Mouse (Mus musculus) forebrain, postnatal 0 days (tissue): Measurements from ENCODE around the gene Ang4. TPM values are rescaled to one million over a fixed set of nuclear protein-coding genes. Genes with fewer than 3 reads are reported as not detected.

Experiments used
- ATAC-seq: fragments of 200-750 bp; cut with Nextera tagmentation; 2 replicates; pipeline ENCODE4 v1.8.0; 2017; ENCODE audit warnings: mild to moderate bottlenecking, moderate library complexity
- DNase-seq: peaks from one replicate; pipeline ENCODE4 v3.0.0-alpha.2; 2015
- H3K27ac ChIP-seq: fragments of 300-500 bp; sonication (generic); 2 replicates; pipeline ENCODE4 v1.5.1; 2014; ENCODE audit warnings: low read depth, mild to moderate bottlenecking, antibody characterized with exemption, low read length, moderate library complexity, mixed read lengths
- H3K27me3 ChIP-seq: fragments of 300-500 bp; sonication (generic); 2 replicates; pipeline ENCODE4 v1.6.1; 2014; ENCODE audit warnings: mild to moderate bottlenecking, low read length, mixed read lengths; ENCODE audit not compliant: insufficient read depth
- H3K36me3 ChIP-seq: fragments of 300-500 bp; sonication (generic); 2 replicates; pipeline ENCODE4 v1.6.1; 2014; ENCODE audit warnings: mild to moderate bottlenecking, moderate library complexity; ENCODE audit not compliant: insufficient read depth
- H3K4me1 ChIP-seq: fragments of 300-500 bp; sonication (generic); 2 replicates; pipeline ENCODE4 v1.6.1; 2014; ENCODE audit warnings: antibody characterized with exemption; ENCODE audit not compliant: insufficient read depth
- H3K4me2 ChIP-seq: fragments of 300-500 bp; sonication (generic); 2 replicates; pipeline ENCODE4 v1.6.1; 2014; ENCODE audit warnings: low read depth, mild to moderate bottlenecking, moderate library complexity
- H3K4me3 ChIP-seq: fragments of 300-500 bp; sonication (generic); 2 replicates; pipeline ENCODE4 v1.5.1; 2014; ENCODE audit warnings: low read depth, low read length, mixed read lengths
- H3K9ac ChIP-seq: fragments of 300-500 bp; sonication (generic); 2 replicates; pipeline ENCODE4 v1.6.1; 2014; ENCODE audit warnings: mild to moderate bottlenecking
- H3K9me3 ChIP-seq: fragments of 300-500 bp; sonication (generic); 2 replicates; pipeline ENCODE4 v1.6.1; 2016; ENCODE audit warnings: low read length
- CTCF ChIP-seq: sonication (generic); IDR thresholded peaks from 2 replicates; pipeline ENCODE4 v1.5.1; 2016; ENCODE audit warnings: antibody characterized with exemption, control low read depth, low read depth
- WGBS: fragments of 180-500 bp; shearing (Covaris S2); extraction: QIAGEN DNeasy Blood & Tissue Kit; methylation state at CpG from one replicate; pipeline ENCODE4 v1.1.7; 2014; 5-methylcytosine and 5-hydroxymethylcytosine counted together
- polyA plus RNA-seq: library from polyadenylated mRNA; unstranded; fragments of >200 nt; fragmentation: Nextera tagmentation; extraction: Ambion mirVana; gene quantifications from 2 replicates; pipeline ENCODE4 v1.2.1, GENCODE M21; 2015
- total RNA-seq: library from RNA; depleted of rRNA; stranded (reverse); fragments of >200 nt; gene quantifications from 2 replicates; pipeline ENCODE4 v1.2.3, GENCODE M21; 2014; rRNA removed

Ang4 gene
- total RNA-seq (not detected in 2 replicates), polyA plus RNA-seq (not detected in 2 replicates)

DNA sequence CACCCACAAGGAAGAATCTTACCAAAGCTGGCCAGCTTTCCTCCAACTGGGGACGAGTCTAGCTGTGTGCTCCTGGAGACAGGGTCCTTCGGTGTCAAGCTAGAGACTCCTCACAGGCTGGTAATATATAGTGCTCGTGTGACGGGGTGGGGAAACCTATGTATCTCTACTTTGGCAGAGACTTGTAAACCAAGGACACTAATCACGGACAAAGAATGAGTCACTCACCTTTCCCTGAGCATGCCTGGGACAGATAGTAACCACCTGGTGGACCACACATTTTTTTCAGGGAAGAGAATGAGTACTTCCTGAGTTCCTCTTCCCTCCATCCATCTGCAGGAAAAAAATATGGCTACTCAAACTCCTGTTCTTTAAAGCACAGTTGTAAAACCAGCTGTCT is at the start of gene Ang4:
TSS of gene Ang4 (minus strand) at position 101 of the 400 bp plus-strand sequence.
- Histone ChIP-seq H3K4me1 (no peaks in the 10 kb centered on the region), H3K36me3 (no peaks in the 10 kb centered on the region), H3K27me3 (no peaks in the 10 kb centered on the region), H3K4me2 (no peak within 1 kb of the TSS), H3K9ac (no peak within 1 kb of the TSS), H3K27ac (no peak within 1 kb of the TSS), H3K4me3 (no peak within 1 kb of the TSS), H3K9me3 (no peaks in the 10 kb centered on the region)
- ATAC-seq = no peak
- WGBS = 81% methylated on average over 5 of the region's 5 CpGs
- DNase-seq = no peak
- TF ChIP-seq CTCF = no peak

DNA sequence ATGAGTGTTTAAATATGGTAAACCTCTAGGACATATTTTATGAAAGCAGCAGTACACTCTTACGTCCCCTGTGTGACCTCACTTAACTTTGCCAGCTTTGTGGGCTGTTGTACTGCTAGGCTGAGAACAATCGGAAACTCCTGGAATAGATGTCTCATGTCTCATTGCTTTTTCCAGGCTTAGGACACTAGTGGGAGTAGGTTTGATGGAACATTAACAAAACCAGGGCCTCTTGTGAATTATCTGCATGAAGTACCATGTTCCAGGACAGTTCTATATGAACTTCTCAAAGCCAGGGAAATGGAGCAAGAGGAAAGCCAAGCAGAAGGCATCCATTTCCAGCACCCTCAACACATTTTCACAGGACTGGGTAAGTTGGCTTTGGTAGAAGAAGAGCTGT is 26.4 kb upstream of the Ang4 start, which contains the start of gene AY358078:
TSS of gene AY358078 (plus strand) at position 301 of the 400 bp plus-strand sequence.
- Histone ChIP-seq H3K27ac (no peak within 1 kb of the TSS), H3K4me2 (no peak within 1 kb of the TSS), H3K9me3 (no peaks in the 10 kb centered on the region), H3K27me3 (no peaks in the 10 kb centered on the region), H3K9ac (no peak within 1 kb of the TSS), H3K4me3 (no peak within 1 kb of the TSS), H3K4me1 (no peaks in the 10 kb centered on the region), H3K36me3 (no peaks in the 10 kb centered on the region)
- DNase-seq = no peak
- ATAC-seq = no peak
- TF ChIP-seq CTCF = no peak
- WGBS = 90% methylated on average over 2 of the region's 2 CpGs

GRCm38 (mm10) chr14:51794106-51794505 is 20.7 kb upstream of the Ang4 start:
- Histone ChIP-seq H3K27me3 (no peaks in the 10 kb centered on the region), H3K36me3 (no peaks in the 10 kb centered on the region), H3K27ac (no peak overlapping the region), H3K4me2 (no peak overlapping the region), H3K4me1 (no peaks in the 10 kb centered on the region), H3K9me3 (no peaks in the 10 kb centered on the region), H3K4me3 (no peak overlapping the region), H3K9ac (no peak overlapping the region)
- WGBS = 91% methylated on average over 2 of the region's 2 CpGs
- no peak for ATAC-seq
- DNase-seq = no peak
- no peak for TF ChIP-seq CTCF

- WGBS = 87% methylated on average over 2 of the region's 2 CpGs
- Histone ChIP-seq H3K27me3 (no peaks in the 10 kb centered on the region), H3K4me2 (no peak overlapping the region), H3K4me1 (no peaks in the 10 kb centered on the region), H3K27ac (no peak overlapping the region), H3K36me3 (no peaks in the 10 kb centered on the region), H3K4me3 (no peak overlapping the region), H3K9me3 (no peaks in the 10 kb centered on the region), H3K9ac (no peak overlapping the region)
- DNase-seq = no peak
- TF ChIP-seq CTCF = no peak
- ATAC-seq = no peak
Observed at GRCm38 (mm10) chr14:51789196-51789595, 15.8 kb upstream of the Ang4 start.

- Histone ChIP-seq H3K36me3 (no peaks in the 10 kb centered on the region), H3K4me2 (no peak overlapping the region), H3K27me3 (no peaks in the 10 kb centered on the region), H3K27ac (no peak overlapping the region), H3K9me3 (no peaks in the 10 kb centered on the region), H3K4me3 (no peak overlapping the region), H3K4me1 (no peaks in the 10 kb centered on the region), H3K9ac (no peak overlapping the region)
- no peak; the same call in 1 of the 2 replicates for ATAC-seq
- DNase-seq = no peak
- 72% methylated on average over 5 of the region's 5 CpGs for WGBS
- no peak for TF ChIP-seq CTCF
Observed at GRCm38 (mm10) chr14:51787061-51787460, 13.7 kb upstream of the Ang4 start.

- H3K27ac ChIP-seq = no peak overlapping the region
- DNase-seq = no peak
- H3K9ac ChIP-seq = no peak overlapping the region
- no peaks in the 10 kb centered on the region for H3K9me3 ChIP-seq
- H3K36me3 ChIP-seq = no peaks in the 10 kb centered on the region
- H3K4me2 ChIP-seq = no peak overlapping the region
- TF ChIP-seq CTCF = no peak
- 69% methylated on average over 4 of the region's 4 CpGs for WGBS
- no peaks in the 10 kb centered on the region for H3K27me3 ChIP-seq
- no peak for ATAC-seq
- H3K4me1 ChIP-seq = no peaks in the 10 kb centered on the region
- no peak overlapping the region for H3K4me3 ChIP-seq
Observed at GRCm38 (mm10) chr14:51786335-51786734, 12.9 kb upstream of the Ang4 start.

- Histone ChIP-seq H3K36me3 (no peaks in the 10 kb centered on the region), H3K4me1 (no peaks in the 10 kb centered on the region), H3K9me3 (no peaks in the 10 kb centered on the region), H3K27ac (no peak overlapping the region), H3K4me2 (no peak overlapping the region), H3K9ac (no peak overlapping the region), H3K27me3 (no peaks in the 10 kb centered on the region), H3K4me3 (no peak overlapping the region)
- ATAC-seq = no peak
- no peak for TF ChIP-seq CTCF
- WGBS = 87% methylated on average over 4 of the region's 4 CpGs
- no peak for DNase-seq
Observed at GRCm38 (mm10) chr14:51778865-51779481, 5.6 kb upstream of the Ang4 start.
